Mouse (Mus musculus): ENCODE results near the gene Tmprss6.

Tmprss6 gene

DNA sequence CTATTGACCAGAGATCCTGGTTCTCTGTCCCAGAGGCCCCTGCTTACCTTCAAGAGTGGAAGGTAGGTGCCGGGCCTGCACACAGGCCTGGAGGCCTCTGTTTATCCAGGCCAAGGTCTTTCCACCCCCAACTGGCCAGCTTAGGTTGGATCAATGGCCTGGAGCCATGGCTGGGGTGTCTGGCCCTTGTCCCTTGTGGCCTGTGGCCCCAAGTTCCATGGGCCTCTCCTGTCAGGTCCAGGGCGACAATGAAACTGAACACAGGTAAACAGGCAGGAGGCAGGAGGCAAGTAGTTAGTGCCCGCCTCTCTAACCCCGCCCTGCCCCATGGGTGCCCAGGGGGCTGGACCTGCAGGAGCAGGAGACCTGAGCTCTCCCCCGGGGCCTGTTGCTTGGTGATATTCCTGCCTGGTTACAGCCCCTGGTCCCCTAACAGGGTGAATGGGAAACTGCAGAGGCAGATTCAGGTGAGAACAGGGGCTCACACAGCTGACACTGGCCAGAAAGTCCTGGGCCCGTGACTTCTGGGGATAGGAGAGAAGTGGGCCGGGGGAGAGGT, at the start of gene Tmprss6:
Gene Tmprss6 (minus strand): TSS at position 256 of the 559 bp plus-strand sequence.
- no peak for DNase-seq

DNA sequence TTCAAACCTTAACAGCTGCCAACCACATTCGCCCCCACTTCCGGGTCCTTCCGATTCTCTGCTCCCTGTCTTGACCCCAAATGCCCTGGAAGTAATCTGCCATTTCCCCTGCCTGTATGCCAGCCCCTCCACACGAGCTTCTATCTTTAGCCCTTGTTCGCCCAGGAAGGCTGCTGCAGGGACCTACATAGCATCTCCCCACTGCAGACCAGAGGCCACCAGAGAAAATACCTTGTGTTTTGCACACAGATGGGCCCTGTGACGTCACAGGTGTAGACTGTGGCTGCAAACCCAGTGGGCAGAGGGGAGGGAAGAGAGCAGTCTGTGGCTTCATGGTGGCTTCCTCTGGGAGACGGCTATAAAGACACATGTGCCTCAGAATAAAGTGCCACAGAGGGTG, 49.8 kb upstream of the Tmprss6 start:
- DNase-seq: no peak

DNA sequence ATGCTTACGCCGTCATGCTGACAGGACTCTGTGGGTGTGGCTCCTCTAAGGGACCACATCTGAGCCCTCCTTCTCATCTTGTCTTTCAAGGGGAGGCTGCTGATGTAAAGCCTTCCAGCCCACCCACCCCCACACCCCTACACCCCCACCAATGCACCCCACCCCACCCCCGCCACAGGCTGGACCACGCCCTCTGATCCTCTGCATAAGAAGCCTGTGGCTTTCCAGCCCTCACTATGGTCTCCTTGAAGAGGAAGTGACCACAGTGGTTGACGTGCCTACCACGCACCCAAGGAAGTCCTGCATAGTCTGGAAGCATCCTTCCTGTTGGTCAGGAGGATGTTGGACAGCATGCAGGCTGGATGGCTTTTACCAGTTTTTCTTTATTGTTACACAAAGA, 47.3 kb upstream of the Tmprss6 start:
- DNase-seq: no peak

DNA sequence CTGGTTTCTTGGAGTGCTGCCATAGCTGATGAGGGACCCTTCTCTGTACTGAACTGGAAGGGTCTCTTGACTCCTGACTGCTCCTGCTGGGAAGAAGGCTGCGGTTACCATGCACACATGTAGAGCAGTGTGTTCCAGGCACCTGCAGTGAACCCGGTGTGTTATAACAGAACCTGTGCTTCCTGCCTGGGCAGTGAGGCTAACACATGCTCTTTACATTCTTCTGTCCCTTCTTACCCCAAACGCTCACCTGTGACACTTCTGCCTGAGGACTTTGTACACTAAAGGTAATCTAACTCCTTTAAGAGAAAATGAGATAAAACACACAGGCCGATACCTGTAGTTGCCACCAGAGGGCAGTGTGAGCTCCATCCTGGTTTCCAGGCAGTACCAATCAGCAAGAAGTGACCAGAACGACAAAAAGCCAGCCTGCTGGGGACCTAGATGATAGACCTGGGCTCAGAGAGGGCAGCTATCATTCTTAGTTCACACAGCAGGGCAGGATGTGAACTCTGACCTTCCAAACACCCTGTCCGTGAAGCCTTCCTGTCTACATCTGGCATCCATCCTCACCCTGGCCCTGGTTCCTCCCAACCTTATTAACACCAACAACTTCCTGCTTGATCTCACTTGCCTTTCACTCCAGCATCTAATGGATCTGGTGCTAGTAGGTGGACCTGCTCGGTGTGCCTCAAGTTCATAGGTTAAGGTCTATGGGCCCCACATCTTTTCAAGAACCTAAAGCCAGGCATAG, 46.1 kb upstream of the Tmprss6 start:
- DNase-seq: peak; percentile 82

DNA sequence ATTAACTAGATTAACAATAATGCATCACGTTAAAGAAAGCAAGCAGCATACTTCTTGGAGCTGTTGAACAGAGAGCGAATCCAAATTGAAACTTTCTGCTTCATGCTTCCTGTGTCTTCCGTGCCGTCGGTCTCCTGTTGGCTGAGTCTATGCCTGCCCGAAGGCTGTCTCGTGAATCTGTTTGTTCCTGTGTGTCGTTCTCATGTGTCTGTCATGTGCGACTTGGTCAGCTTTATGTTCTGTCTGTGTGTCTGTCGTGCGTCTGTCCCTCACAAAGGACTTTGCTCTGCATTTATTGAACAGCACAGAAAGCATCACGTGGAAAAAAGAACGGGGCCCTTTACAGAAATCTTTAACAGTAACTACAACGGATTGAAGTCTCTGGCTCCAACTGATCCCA, 44.6 kb upstream of the Tmprss6 start:
- DNase-seq: no peak

- DNase-seq: no peak
Measured at GRCm38 (mm10) chr15:78511951-78512350, 43.5 kb upstream of the Tmprss6 start.

- DNase-seq: no peak
Measured at GRCm38 (mm10) chr15:78510736-78511135, 42.3 kb upstream of the Tmprss6 start.

DNA sequence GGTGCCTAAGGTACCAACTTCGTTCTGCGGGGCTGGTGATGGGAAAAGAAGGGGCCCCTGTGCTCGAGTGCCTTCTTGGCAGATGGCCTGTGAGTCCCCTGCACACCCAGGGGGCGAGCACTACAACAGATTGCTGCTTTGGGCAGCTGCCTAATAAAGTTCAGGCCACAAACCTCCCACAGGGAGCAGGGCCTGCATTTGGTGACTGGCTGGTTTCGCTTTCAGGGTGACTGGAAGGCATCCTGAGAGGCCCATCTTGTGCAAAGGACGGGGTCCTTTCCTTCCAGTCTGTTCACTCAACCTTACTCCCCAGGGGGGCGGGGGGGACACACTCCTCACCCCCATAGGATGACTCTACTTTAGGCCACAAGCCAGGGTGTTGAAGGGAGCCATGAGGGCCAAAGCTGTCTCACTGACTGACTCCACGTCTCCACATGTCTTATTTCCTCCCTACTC, 41.7 kb upstream of the Tmprss6 start:
- DNase-seq: no peak

DNA sequence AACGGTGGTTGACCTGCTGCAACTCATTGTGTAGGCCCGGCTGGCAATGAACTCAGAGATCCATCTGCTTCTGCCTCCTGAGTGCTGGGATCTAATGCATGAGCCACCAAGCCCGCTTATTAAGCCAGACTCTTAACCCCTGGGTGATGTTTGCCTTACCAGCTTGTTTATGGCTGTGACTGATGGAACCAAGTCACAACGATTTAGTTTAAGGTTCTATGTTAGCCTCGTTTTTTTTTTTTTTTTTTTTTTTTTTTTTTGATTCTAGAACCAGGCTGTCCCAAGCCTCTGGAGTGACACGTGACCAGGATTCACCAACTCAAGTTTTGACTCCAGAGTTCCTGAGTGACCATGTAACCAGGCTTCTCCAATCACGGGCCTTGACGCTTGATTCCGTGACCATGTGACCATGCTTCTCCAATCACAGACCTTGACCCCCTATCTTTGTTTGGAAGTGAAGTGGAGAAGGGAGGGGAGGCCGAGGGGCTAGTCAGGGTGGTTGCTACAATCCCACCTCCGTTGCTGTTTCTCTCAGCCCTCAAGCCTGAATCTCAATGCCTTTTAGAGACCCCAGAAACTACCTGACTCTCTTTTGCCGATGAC, 41.0 kb upstream of the Tmprss6 start:
- no peak for DNase-seq

GRCm38 (mm10) chr15:78508443-78508842, 40.0 kb upstream of the Tmprss6 start:
- DNase-seq: no peak

- no peak for DNase-seq
Measured at GRCm38 (mm10) chr15:78505541-78505940, 37.1 kb upstream of the Tmprss6 start.

DNA sequence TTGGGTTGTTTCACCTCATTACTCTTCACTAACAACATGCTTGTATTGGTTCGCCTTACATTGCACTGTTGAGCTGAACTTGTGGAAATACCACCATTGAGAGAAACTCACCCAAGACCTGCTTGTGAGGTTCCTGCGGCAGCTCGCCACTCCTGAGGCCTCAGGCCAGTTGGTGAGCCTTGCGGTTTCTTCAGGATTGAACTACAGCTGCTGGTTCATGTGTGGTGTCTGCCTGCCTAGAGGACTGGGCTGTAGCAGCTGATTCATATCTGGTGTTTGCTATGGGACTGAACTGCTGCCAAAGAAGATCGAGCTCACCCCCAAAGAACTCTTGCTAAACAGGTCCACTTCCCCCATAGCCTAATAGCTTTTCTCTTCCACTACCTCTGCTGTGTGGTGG, 36.4 kb upstream of the Tmprss6 start:
- DNase-seq: no peak

DNA sequence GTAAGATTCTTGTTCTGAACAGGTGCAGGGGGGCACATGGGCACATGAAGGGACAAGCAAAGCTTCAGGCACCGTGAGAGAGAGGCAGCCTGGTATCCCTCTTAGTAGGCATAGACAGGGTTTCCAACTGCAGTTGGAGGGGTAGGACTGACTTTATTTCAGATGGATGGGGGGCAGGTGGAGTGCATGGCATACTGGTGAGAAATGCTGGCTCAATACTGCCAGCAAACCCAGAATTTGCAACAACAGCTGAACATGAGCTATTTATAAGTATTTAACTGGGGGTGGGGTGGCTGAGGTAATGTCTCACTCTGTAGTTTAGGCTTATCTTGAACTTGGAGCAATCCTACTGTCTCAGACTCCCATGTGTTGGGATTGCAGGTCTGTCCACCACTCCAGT, 35.6 kb upstream of the Tmprss6 start:
- DNase-seq: no peak

DNA sequence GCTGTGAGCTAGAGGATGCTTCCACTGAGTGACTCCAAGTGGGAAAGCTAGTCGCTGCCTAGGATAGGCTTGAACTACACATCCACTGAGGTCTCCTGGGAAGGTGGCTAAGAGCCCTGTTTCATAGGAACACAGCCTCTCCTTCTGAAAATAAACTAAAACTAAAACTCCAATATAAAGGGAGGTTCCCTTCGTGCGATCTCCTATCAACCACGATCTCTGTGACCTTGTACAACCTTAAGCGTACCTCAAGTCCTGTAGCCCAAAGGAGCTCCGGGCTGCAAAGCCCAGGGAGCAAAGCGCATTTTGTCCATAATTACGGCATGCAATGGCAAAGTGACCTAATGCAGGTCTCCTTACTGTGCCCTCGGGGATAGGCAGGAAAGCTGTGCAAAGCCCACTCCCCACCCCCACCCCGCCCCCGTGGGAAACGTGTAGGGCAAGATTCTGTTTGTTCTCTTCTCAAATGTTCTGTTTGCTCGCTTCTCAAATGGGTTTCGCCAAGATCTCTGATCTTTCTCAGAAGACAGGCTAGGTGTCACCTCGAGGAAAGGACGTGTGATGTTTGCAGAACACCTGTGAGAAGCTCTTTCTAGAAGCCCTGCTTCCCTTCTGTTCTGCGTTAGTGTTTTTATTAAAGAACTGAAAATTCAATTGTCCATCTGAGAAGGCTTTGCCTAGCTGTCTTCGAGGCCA, 34.2 kb upstream of the Tmprss6 start:
- no peak for DNase-seq

DNA sequence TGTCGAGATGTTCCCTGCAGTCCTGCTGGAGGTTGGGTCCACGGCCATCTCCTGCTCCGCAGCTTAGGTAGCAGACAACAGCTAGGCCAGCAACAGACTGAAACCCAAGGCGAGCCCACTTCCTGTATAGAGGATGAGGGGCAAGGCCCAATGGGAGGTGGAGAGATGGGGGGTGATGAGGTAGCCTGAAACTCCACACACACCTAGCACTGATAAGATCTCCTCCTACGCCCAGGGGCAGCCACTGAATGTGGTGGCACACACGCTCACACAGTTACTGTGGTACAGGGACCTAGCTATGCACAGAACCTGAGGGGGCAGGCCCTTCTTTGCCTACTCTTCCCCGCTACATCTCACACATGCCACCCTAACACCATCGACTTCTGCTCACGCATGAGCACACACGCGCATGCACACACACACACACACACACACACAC, 26.6 kb upstream of the Tmprss6 start, which contains the start of gene Il2rb:
Gene Il2rb (minus strand): TSS at position 304 of the 439 bp plus-strand sequence.
- no peak for DNase-seq

- DNase-seq: no peak
Measured at GRCm38 (mm10) chr15:78493401-78494010, 25.1 kb upstream of the Tmprss6 start.

GRCm38 (mm10) chr15:78491301-78491700, 22.9 kb upstream of the Tmprss6 start:
- no peak for DNase-seq

DNA sequence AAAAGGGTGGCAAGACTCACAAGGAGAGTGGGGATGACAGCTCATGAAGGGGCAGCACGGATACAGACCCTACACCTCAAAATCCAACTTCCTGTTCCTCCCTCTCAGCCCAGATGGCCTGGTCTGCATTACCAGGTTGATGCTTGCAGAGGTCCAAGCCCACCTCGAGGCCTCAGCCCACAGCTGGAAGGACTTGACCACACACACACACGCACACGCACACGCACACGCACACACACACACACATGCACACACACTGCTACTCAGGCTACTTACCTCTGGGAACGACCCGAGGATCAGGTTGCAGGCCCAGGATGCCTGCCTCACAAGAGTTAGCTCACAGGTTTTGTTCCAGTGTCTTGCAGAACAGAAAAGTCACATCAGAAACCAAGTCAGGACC, 21.5 kb upstream of the Tmprss6 start:
- DNase-seq: no peak

- DNase-seq: no peak
Measured at GRCm38 (mm10) chr15:78489248-78489647, 20.8 kb upstream of the Tmprss6 start.

GRCm38 (mm10) chr15:78487066-78487465, 18.6 kb upstream of the Tmprss6 start:
- no peak for DNase-seq

DNA sequence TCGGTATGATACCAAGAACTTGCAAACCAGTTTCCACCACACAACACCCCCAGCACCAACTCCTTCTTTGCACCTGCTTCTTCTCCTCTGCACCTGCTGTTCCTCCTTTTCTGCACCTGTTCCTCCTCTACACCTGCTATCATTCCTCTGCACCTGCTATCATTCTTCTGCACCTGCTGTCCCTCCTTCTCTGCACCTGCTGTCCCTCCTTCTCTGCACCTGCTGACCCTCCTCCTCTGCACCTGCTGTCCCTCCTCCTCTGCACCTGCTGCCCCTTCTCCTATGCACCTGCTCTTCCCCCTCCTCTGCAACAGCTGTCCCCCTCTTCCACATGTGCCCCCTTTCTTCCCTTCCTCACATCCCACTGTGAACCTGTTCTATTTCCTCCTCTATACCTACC, 18.1 kb upstream of the Tmprss6 start:
- DNase-seq: no peak

DNA sequence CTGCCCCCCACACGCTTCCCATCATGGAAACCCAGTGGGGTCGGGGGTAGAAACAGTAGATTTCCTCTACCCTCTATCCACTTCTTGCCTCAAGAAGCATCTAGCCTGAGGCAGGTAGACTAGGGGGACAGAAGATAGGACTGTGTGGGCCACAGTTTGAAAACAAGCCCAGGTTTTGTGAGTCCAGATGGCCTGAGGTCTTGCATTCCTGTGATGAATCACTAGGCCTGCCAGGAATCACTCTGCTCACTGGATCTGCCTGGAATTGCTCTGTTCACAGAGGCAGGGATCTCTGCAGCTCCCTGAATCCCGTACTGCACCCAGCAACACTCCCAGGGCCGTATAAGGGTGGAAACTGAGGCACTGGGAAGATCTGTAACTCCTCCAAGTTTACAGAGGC, 14.9 kb upstream of the Tmprss6 start:
- DNase-seq: no peak

DNA sequence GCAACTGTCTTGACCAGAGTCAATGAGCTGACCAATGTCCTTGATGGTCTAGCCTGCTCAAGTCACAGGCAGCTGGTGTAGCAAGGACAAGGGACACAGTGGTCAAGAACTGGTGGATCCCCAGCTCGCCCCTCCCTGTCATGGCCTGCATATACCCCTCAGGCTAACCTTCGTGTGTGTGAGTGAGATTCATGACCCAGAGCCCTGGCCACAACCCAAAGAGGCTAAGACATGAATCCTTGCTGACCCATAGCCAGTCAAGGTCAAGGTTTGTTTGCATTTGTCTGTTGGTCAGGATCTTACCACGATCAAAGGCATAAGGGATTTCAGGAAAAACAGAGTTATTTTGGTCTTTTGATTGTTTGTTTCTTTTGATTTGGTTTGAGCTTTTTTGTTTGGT, 14.1 kb upstream of the Tmprss6 start:
- DNase-seq: no peak
